8 mouse cellular contexts compared by ENCODE assay signal in the genomic region with DNA sequence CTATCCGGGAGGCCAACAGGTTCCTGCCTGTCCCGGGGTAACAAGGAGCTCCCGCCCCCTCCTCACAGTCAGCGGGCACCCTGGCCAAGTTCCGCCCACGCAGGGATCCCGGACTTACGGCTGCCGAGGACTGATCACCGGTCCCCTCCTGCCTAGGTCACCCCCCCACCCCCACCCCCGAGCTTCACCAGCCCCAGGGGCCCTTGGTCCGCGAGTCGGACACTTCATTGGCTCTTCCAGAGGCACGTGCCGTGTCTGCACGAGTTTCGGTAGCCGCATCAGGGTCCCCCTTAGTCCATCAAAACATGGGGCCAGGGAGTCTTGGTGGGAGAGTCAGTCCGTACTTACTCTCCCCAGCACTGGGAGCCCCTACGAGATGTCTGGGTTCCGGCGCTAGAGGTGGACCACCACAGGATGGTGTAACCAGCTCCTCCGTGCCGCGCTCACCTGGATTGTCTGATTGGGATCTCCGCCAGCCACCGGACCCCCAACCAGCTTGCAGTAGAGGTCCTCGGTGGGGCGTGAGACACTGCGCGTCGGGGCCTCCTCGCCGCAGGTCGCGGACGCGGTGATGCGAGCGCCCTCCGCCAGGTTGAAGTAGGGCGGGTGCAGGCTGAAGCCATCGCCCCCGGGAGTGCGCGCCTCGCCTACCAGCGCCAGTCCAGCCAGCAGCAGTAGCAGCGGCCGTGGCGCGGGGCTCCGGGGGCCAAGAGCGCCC. TPM values are rescaled to one million over a fixed set of nuclear protein-coding genes. Genes with fewer than 3 reads are reported as not detected.
DNase-seq lines count a peak whose midpoint lies in the region; ATAC-seq and TF ChIP-seq lines count a peak whose summit lies in the region.

No protein-coding gene starts in this region.

- peak; percentile 25 to 42 for DNase-seq in cerebellum, adult 2 months
- no peak for DNase-seq in cerebellum, adult 11-12 months
- DNase-seq in Patski (ENCODE audit: low read depth, low spot score), result no peak
- no peak for DNase-seq in forebrain, postnatal 0 days
- DNase-seq in kidney, adult 11 months, result peak; percentile 67
- peak; percentile 47 for DNase-seq in lung, postnatal 0 days (ENCODE audit: low spot score)
- DNase-seq in stomach, postnatal 0 days (ENCODE audit: low spot score), result peak; percentile 64
- DNase-seq in urinary bladder, adult 18-20 months (ENCODE audit: low spot score in 2 of 2), result no peak

- POLR2A ChIA-PET in Patski (lab: Charles Lee), result interaction anchor here (0.8 to 4.1 kb wide), 10 partner anchors 9 to 52 kb away, joined by 3 to 14 read pairs (median 5); partner anchors contain the start of gene Rps21

- TF ChIP-seq CTCF in cerebellum, adult 2 months (IDR thresholded peaks at IDR 0.05; ENCODE audit: borderline replicate concordance, insufficient read depth, low read depth, low read length), result no peak
- no peak for TF ChIP-seq CTCF in Patski (IDR thresholded peaks at IDR 0.05)
- TF ChIP-seq CTCF in forebrain, postnatal 0 days (IDR thresholded peaks at IDR 0.05; ENCODE audit: low read depth), result no peak
- peak; percentile 14; the same call in 1 of the 2 replicates for TF ChIP-seq CTCF in lung, postnatal 0 days (IDR thresholded peaks at IDR 0.05)
- TF ChIP-seq CTCF in stomach, postnatal 0 days (IDR thresholded peaks at IDR 0.05; ENCODE audit: low read depth), result no peak

- H3K4me2 ChIP-seq in forebrain, postnatal 0 days (ENCODE audit: low read depth), result peak overlapping the region; percentile 100
- peak overlapping the region; percentile 84 for H3K4me2 ChIP-seq in lung, postnatal 0 days (replicated peaks; ENCODE audit: low read depth, low read length)
- peak overlapping the region; percentile 90 for H3K4me2 ChIP-seq in stomach, postnatal 0 days (replicated peaks; ENCODE audit: low read depth)

- in situ Hi-C loops in Patski (cut with MboI; ENCODE audit: low pct_unique_long_range_greater_than_20kb), result no loop called here

- H3K36me3 ChIP-seq in forebrain, postnatal 0 days (ENCODE audit: insufficient read depth), result no peaks in the 10 kb centered on the region
- H3K36me3 ChIP-seq in lung, postnatal 0 days (ENCODE audit: insufficient read depth, low read length), result no peaks in the 10 kb centered on the region; the same call in 1 of the 2 replicates
- H3K36me3 ChIP-seq in stomach, postnatal 0 days (ENCODE audit: control insufficient read depth, insufficient read depth, low read length), result 0 out of 2 replicates have a peak, but pooled peaks cover 3% of the 10 kb centered on the region

- no peak overlapping the region for H3K27ac ChIP-seq in cerebellum, adult 2 months (ENCODE audit: insufficient read depth, low read length)
- H3K27ac ChIP-seq in forebrain, postnatal 0 days (ENCODE audit: low read depth, low read length), result no peak overlapping the region
- peak overlapping the region; percentile 94 for H3K27ac ChIP-seq in lung, postnatal 0 days (ENCODE audit: low read length)
- H3K27ac ChIP-seq in stomach, postnatal 0 days (replicated peaks), result peak overlapping the region; percentile 88

- H3K9me3 ChIP-seq in forebrain, postnatal 0 days (ENCODE audit: low read length), result no peaks in the 10 kb centered on the region
- H3K9me3 ChIP-seq in lung, postnatal 0 days (ENCODE audit: low read length), result no peaks in the 10 kb centered on the region
- no peaks in the 10 kb centered on the region for H3K9me3 ChIP-seq in stomach, postnatal 0 days (ENCODE audit: control insufficient read depth, low read length)

- H3K9ac ChIP-seq in forebrain, postnatal 0 days, result peak overlapping the region; percentile 53
- peak overlapping the region; percentile 82 for H3K9ac ChIP-seq in lung, postnatal 0 days (replicated peaks; ENCODE audit: low read depth)
- H3K9ac ChIP-seq in stomach, postnatal 0 days (ENCODE audit: low read length), result peak overlapping the region; percentile 79

- H3K27me3 ChIP-seq in cerebellum, adult 2 months (ENCODE audit: control insufficient read depth, insufficient read depth, low read length), result no peaks in the 10 kb centered on the region; the same call in 1 of the 2 replicates
- no peaks in the 10 kb centered on the region for H3K27me3 ChIP-seq in Patski
- H3K27me3 ChIP-seq in forebrain, postnatal 0 days (ENCODE audit: insufficient read depth, low read length), result peaks cover 8% of the 10 kb centered on the region; the same call in 1 of the 2 replicates
- H3K27me3 ChIP-seq in lung, postnatal 0 days (replicated peaks; ENCODE audit: insufficient read depth, low read length), result no peaks in the 10 kb centered on the region
- H3K27me3 ChIP-seq in stomach, postnatal 0 days (ENCODE audit: control insufficient read depth, insufficient read depth, low read length), result no peaks in the 10 kb centered on the region

- WGBS in cerebellum, adult 2 months, result under 1% methylated on average over 55 of the region's 55 CpGs
- WGBS in forebrain, postnatal 0 days, result under 1% methylated on average over 43 of the region's 55 CpGs
- 1% methylated on average over 48 of the region's 55 CpGs for WGBS in lung, postnatal 0 days
- 1% methylated on average over 49 of the region's 55 CpGs for WGBS in stomach, postnatal 0 days

- H3K4me3 ChIP-seq in cerebellum, adult 2 months (replicated peaks; ENCODE audit: insufficient read depth, low read depth, low read length), result peak overlapping the region; percentile 58
- peak overlapping the region; percentile 53 for H3K4me3 ChIP-seq in forebrain, postnatal 0 days (ENCODE audit: low read depth, low read length)
- H3K4me3 ChIP-seq in lung, postnatal 0 days (ENCODE audit: low read depth, low read length), result peak overlapping the region; percentile 85
- H3K4me3 ChIP-seq in stomach, postnatal 0 days (ENCODE audit: low read depth, low read length), result peak overlapping the region; percentile 80

- CTCF ChIA-PET in Patski (lab: Charles Lee), result interaction anchor here (0.6 to 1.5 kb wide), 5 partner anchors 10 to 35 kb away, joined by 3 to 7 read pairs (median 3); no protein-coding TSS in a partner anchor

- TF ChIP-seq EP300 in lung, postnatal 0 days (IDR thresholded peaks at IDR 0.05), result no peak
- no peak for TF ChIP-seq EP300 in stomach, postnatal 0 days (optimal IDR thresholded peaks at IDR 0.05)

- H3K4me1 ChIP-seq in cerebellum, adult 2 months (ENCODE audit: control insufficient read depth, insufficient read depth, low read length), result no peaks in the 10 kb centered on the region
- H3K4me1 ChIP-seq in forebrain, postnatal 0 days (ENCODE audit: insufficient read depth), result peaks cover 13% of the 10 kb centered on the region; the same call in 1 of the 2 replicates
- H3K4me1 ChIP-seq in lung, postnatal 0 days (ENCODE audit: insufficient read depth, low read depth, low read length), result peaks cover 55% of the 10 kb centered on the region; the same call in 1 of the 2 replicates
- H3K4me1 ChIP-seq in stomach, postnatal 0 days (replicated peaks; ENCODE audit: control insufficient read depth, insufficient read depth), result peaks cover 29% of the 10 kb centered on the region

- peak; percentile 36 for ATAC-seq in Patski
- peak; percentile 23 for ATAC-seq in forebrain, postnatal 0 days
- peak; percentile 11 for ATAC-seq in lung, postnatal 0 days
- peak; percentile 21 for ATAC-seq in stomach, postnatal 0 days (ENCODE audit: low FRiP score, low TSS enrichment)

- no peak for TF ChIP-seq POLR2A in cerebellum, adult 2 months (IDR thresholded peaks at IDR 0.05; ENCODE audit: borderline replicate concordance, insufficient read depth, low read length)

RNA-seq across cellular contexts. Expression of gene Lama5, which starts 0.5 kb away (rescaled TPM):
- 6.4 and 7.0 TPM in 2 replicates for polyA plus RNA-seq in cerebellum, adult 2 months (2012; rRNA removed)
- 221 TPM for polyA plus RNA-seq in Patski (2021)
- total RNA-seq in forebrain, postnatal 0 days (2014; rRNA removed), result 3.5 and 8.9 TPM in 2 replicates
- 1.4 and 1.7 TPM in 2 replicates for polyA plus RNA-seq in forebrain, postnatal 0 days (2015; fragmentation: Nextera tagmentation; extraction: Ambion mirVana)
- polyA plus RNA-seq in lung, postnatal 0 days (2015; fragmentation: Nextera tagmentation; extraction: Ambion mirVana), result 83.7 and 85.3 TPM in 2 replicates
- 29.7 and 34.9 TPM in 2 replicates for polyA plus RNA-seq in stomach, postnatal 0 days (2015; fragmentation: Nextera tagmentation; extraction: Ambion mirVana)

RNA-seq across cellular contexts. Expression of gene Rps21, which starts 32.0 kb away (rescaled TPM):
- polyA plus RNA-seq in cerebellum, adult 2 months (2012; rRNA removed), result 1,729 and 1,776 TPM in 2 replicates
- polyA plus RNA-seq in Patski (2021), result 1,364 TPM
- 848 and 1,386 TPM in 2 replicates for total RNA-seq in forebrain, postnatal 0 days (2014; rRNA removed)
- 439 and 570 TPM in 2 replicates for polyA plus RNA-seq in forebrain, postnatal 0 days (2015; fragmentation: Nextera tagmentation; extraction: Ambion mirVana)
- 418 and 453 TPM in 2 replicates for polyA plus RNA-seq in lung, postnatal 0 days (2015; fragmentation: Nextera tagmentation; extraction: Ambion mirVana)
- 604 and 680 TPM in 2 replicates for polyA plus RNA-seq in stomach, postnatal 0 days (2015; fragmentation: Nextera tagmentation; extraction: Ambion mirVana)

RNA-seq across cellular contexts. Expression of gene Cables2, which starts 48.1 kb away (rescaled TPM):
- 46.3 and 51.7 TPM in 2 replicates for polyA plus RNA-seq in cerebellum, adult 2 months (2012; rRNA removed)
- polyA plus RNA-seq in Patski (2021), result 12.7 TPM
- 46.6 and 58.8 TPM in 2 replicates for total RNA-seq in forebrain, postnatal 0 days (2014; rRNA removed)
- 21.1 and 28.4 TPM in 2 replicates for polyA plus RNA-seq in forebrain, postnatal 0 days (2015; fragmentation: Nextera tagmentation; extraction: Ambion mirVana)
- 15.5 and 16.1 TPM in 2 replicates for polyA plus RNA-seq in lung, postnatal 0 days (2015; fragmentation: Nextera tagmentation; extraction: Ambion mirVana)
- polyA plus RNA-seq in stomach, postnatal 0 days (2015; fragmentation: Nextera tagmentation; extraction: Ambion mirVana), result 7.5 and 8.5 TPM in 2 replicates

RNA-seq across cellular contexts. Expression of gene Adrm1, which starts 53.9 kb away (rescaled TPM):
- 111 and 114 TPM in 2 replicates for polyA plus RNA-seq in cerebellum, adult 2 months (2012; rRNA removed)
- 163 TPM for polyA plus RNA-seq in Patski (2021)
- total RNA-seq in forebrain, postnatal 0 days (2014; rRNA removed), result 133 and 168 TPM in 2 replicates
- 219 and 222 TPM in 2 replicates for polyA plus RNA-seq in forebrain, postnatal 0 days (2015; fragmentation: Nextera tagmentation; extraction: Ambion mirVana)
- polyA plus RNA-seq in lung, postnatal 0 days (2015; fragmentation: Nextera tagmentation; extraction: Ambion mirVana), result 119 and 136 TPM in 2 replicates
- polyA plus RNA-seq in stomach, postnatal 0 days (2015; fragmentation: Nextera tagmentation; extraction: Ambion mirVana), result 141 TPM in 2 replicates

Comparison
In these comparisons a context has a peak if more than half of its experiments do, and no peak if none do; other contexts are left out.
1. DNase-seq: peak in cerebellum, adult 2 months (2 of 2), kidney, adult 11 months (single experiment), lung, postnatal 0 days (single experiment) and stomach, postnatal 0 days (single experiment); none in cerebellum, adult 11-12 months (single experiment), Patski (single experiment), forebrain, postnatal 0 days (single experiment) and urinary bladder, adult 18-20 months (0 of 2).
2. H3K27ac ChIP-seq: peak in lung, postnatal 0 days (single experiment) and stomach, postnatal 0 days (single experiment); none in cerebellum, adult 2 months (single experiment) and forebrain, postnatal 0 days (single experiment).
3. Peak in every context shown above with its lines, with median percentiles within 50 percentile points of each other: H3K4me3 ChIP-seq, ATAC-seq, H3K4me2 ChIP-seq and H3K9ac ChIP-seq.